ENCODE assay signal across 27 mouse cellular contexts in the genomic region with DNA sequence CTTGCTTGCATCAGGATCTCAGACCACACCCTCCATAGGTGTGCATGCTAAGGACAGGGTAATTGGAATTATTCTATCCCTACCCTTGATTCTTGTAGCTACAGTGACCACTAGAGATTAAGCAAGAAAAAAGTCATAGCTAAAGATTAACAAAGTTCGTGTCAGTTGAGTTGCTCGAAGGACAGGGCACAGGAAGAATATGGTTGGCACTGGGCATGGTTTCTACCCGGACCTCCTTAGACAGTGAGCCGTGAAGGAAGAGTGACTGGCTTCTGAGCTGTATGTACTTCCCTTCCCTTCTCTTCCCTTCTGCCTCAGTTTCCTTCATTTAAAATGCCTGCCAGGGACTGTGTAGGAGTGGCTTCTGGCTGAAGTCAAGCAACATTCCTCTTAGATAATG.
DNase-seq lines count a peak whose midpoint lies in the region; ATAC-seq lines count a peak whose summit lies in the region.
"Had no signal": no experiment of that assay in that cellular context is flagged by ENCODE, and none has a peak within 500 bp of the region (broad histone marks: within the 10 kb centered on the region; RNA-seq: fewer than 3 reads in every experiment).

No protein-coding gene starts in this region.

- H3K36me3 ChIP-seq in kidney, embryonic 16.5 days (ENCODE audit: insufficient read depth, low read length) = no peaks in the 10 kb centered on the region
- H3K36me3 ChIP-seq in kidney, embryonic 15.5 days = no peaks in the 10 kb centered on the region
- H3K36me3 ChIP-seq in lung, embryonic 16.5 days (ENCODE audit: control insufficient read depth, insufficient read depth, low read length) = no peaks in the 10 kb centered on the region
- H3K36me3 ChIP-seq: forebrain, embryonic 10.5 days; G1E; heart, embryonic 12.5 days; heart, embryonic 15.5 days; hindbrain, embryonic 10.5 days; hindbrain, embryonic 13.5 days had no signal

- peak; percentile 69 for ATAC-seq in kidney, embryonic 16.5 days (ENCODE audit: low FRiP score, low TSS enrichment)
- no peak; the same call in 1 of the 2 replicates for ATAC-seq in kidney, embryonic 15.5 days (replicated peaks; ENCODE audit: low FRiP score)
- ATAC-seq in lung, embryonic 16.5 days (ENCODE audit: low read depth) = 0 out of 2 replicates have a peak, but pooled peaks have one; percentile 16
- ATAC-seq: forebrain, embryonic 13.5 days; forebrain, embryonic 16.5 days; hindbrain, embryonic 16.5 days; Patski had no signal

- H3K9ac ChIP-seq in kidney, embryonic 16.5 days (replicated peaks; ENCODE audit: low read length) = no peak overlapping the region
- H3K9ac ChIP-seq in kidney, embryonic 15.5 days = no peak overlapping the region
- no peak overlapping the region for H3K9ac ChIP-seq in lung, embryonic 16.5 days (ENCODE audit: low read length)
- H3K9ac ChIP-seq: forebrain, embryonic 13.5 days; heart, embryonic 12.5 days; heart, embryonic 15.5 days; hindbrain, embryonic 13.5 days had no signal

- peak; percentile 27 for DNase-seq in kidney, adult 11 months
- DNase-seq in kidney, postnatal 4 days = no peak
- no peak for DNase-seq in lung, postnatal 25 days (ENCODE audit: low spot score)
- DNase-seq: adrenal gland, postnatal 10 days; adrenal gland, postnatal 36 days; B cell, adult 2 months; cerebellum, adult 18-20 months; cerebellum, adult 9-10 months; cerebellum, postnatal 14 days; gastrocnemius, postnatal 10 days; gastrocnemius, postnatal 36 days; heart, postnatal 10 days; heart, postnatal 36 days had no signal

- H3K4me3 ChIP-seq in kidney, embryonic 16.5 days (ENCODE audit: low read length) = no peak overlapping the region
- H3K4me3 ChIP-seq in kidney, embryonic 15.5 days (replicated peaks) = no peak overlapping the region
- no peak overlapping the region for H3K4me3 ChIP-seq in lung, embryonic 16.5 days (ENCODE audit: low read length)
- H3K4me3 ChIP-seq: forebrain, embryonic 10.5 days; forebrain, embryonic 13.5 days; heart, embryonic 12.5 days; heart, embryonic 15.5 days; hindbrain, embryonic 10.5 days; hindbrain, embryonic 13.5 days had no signal

- no peaks in the 10 kb centered on the region for H3K27me3 ChIP-seq in kidney, embryonic 16.5 days (ENCODE audit: insufficient read depth, low read length)
- H3K27me3 ChIP-seq in kidney, embryonic 15.5 days = no peaks in the 10 kb centered on the region
- H3K27me3 ChIP-seq in lung, embryonic 16.5 days (ENCODE audit: control insufficient read depth, insufficient read depth, low read depth, low read length) = no peaks in the 10 kb centered on the region
- H3K27me3 ChIP-seq: CH12.LX; forebrain, embryonic 13.5 days; heart, embryonic 12.5 days; heart, embryonic 15.5 days; hindbrain, embryonic 13.5 days; Patski had no signal

- H3K9me3 ChIP-seq in kidney, embryonic 16.5 days (ENCODE audit: low read length) = no peaks in the 10 kb centered on the region
- H3K9me3 ChIP-seq in kidney, embryonic 15.5 days (replicated peaks) = no peaks in the 10 kb centered on the region
- no peaks in the 10 kb centered on the region for H3K9me3 ChIP-seq in lung, embryonic 16.5 days (ENCODE audit: control insufficient read depth, low read length)
- H3K9me3 ChIP-seq: forebrain, embryonic 10.5 days; forebrain, embryonic 13.5 days; G1E; heart, embryonic 12.5 days; heart, embryonic 15.5 days; hindbrain, embryonic 10.5 days; hindbrain, embryonic 13.5 days had no signal

- WGBS in kidney, embryonic 16.5 days = 77% methylated on average over 4 of the region's 4 CpGs
- 71% methylated on average over 4 of the region's 4 CpGs for WGBS in kidney, embryonic 15.5 days
- WGBS in lung, embryonic 16.5 days = 79% methylated on average over 4 of the region's 4 CpGs

- H3K4me2 ChIP-seq in kidney, embryonic 16.5 days (replicated peaks; ENCODE audit: low read depth, low read length) = no peak overlapping the region
- no peak overlapping the region for H3K4me2 ChIP-seq in kidney, embryonic 15.5 days
- H3K4me2 ChIP-seq in lung, embryonic 16.5 days (ENCODE audit: low read depth, low read length) = no peak overlapping the region
- H3K4me2 ChIP-seq: forebrain, embryonic 13.5 days; heart, embryonic 12.5 days; heart, embryonic 15.5 days; hindbrain, embryonic 13.5 days had no signal

- no peaks in the 10 kb centered on the region for H3K4me1 ChIP-seq in kidney, embryonic 16.5 days (ENCODE audit: insufficient read depth, low read length)
- H3K4me1 ChIP-seq in kidney, embryonic 15.5 days = no peaks in the 10 kb centered on the region
- no peaks in the 10 kb centered on the region for H3K4me1 ChIP-seq in lung, embryonic 16.5 days (replicated peaks; ENCODE audit: control insufficient read depth, insufficient read depth, low read length)
- H3K4me1 ChIP-seq: forebrain, embryonic 10.5 days; forebrain, embryonic 13.5 days; heart, embryonic 12.5 days; heart, embryonic 15.5 days; hindbrain, embryonic 10.5 days; hindbrain, embryonic 13.5 days had no signal

- no peak overlapping the region for H3K27ac ChIP-seq in kidney, embryonic 16.5 days (ENCODE audit: low read length)
- H3K27ac ChIP-seq in kidney, embryonic 15.5 days = no peak overlapping the region
- no peak overlapping the region for H3K27ac ChIP-seq in lung, embryonic 16.5 days (ENCODE audit: low read length)
- H3K27ac ChIP-seq: forebrain, embryonic 10.5 days; forebrain, embryonic 13.5 days; heart, embryonic 15.5 days; hindbrain, embryonic 10.5 days; hindbrain, embryonic 13.5 days had no signal
